Mouse (Mus musculus) midbrain, embryonic 13.5 days (tissue): ENCODE measurements around the gene AL607142.1. TPM values are rescaled to one million over a fixed set of nuclear protein-coding genes. Genes with fewer than 3 reads are reported as not detected.

Experiments
- ATAC-seq: fragments of 200-750 bp; cut with Nextera tagmentation; 2 replicates; pipeline ENCODE4 v1.8.0; 2017; ENCODE audit warnings: mild to moderate bottlenecking, moderate TSS enrichment, moderate library complexity
- H3K27ac ChIP-seq: fragments of 300-500 bp; sonication (generic); 2 replicates; pipeline ENCODE4 v1.5.1; 2015; ENCODE audit warnings: inconsistent platforms, mild to moderate bottlenecking, moderate library complexity
- H3K27me3 ChIP-seq: fragments of 300-500 bp; sonication (generic); 2 replicates; pipeline ENCODE4 v1.6.1; 2015; ENCODE audit warnings: mild to moderate bottlenecking, inconsistent platforms
- H3K36me3 ChIP-seq: fragments of 300-500 bp; sonication (generic); 2 replicates; pipeline ENCODE4 v1.6.1; 2015; ENCODE audit warnings: mild to moderate bottlenecking, inconsistent platforms
- H3K4me1 ChIP-seq: fragments of 300-500 bp; sonication (generic); replicated peaks from 2 replicates; pipeline ENCODE4 v1.6.1; 2015; ENCODE audit warnings: inconsistent platforms
- H3K4me2 ChIP-seq: fragments of 300-500 bp; sonication (generic); replicated peaks from 2 replicates; pipeline ENCODE4 v1.6.1; 2015; ENCODE audit warnings: moderate library complexity, mild to moderate bottlenecking, inconsistent platforms
- H3K4me3 ChIP-seq: fragments of 300-500 bp; sonication (generic); replicated peaks from 2 replicates; pipeline ENCODE4 v1.5.1; 2015; ENCODE audit warnings: mild to moderate bottlenecking, inconsistent platforms
- H3K9ac ChIP-seq: fragments of 300-500 bp; sonication (generic); replicated peaks from 2 replicates; pipeline ENCODE4 v1.6.1; 2015; ENCODE audit warnings: mild to moderate bottlenecking, inconsistent platforms
- H3K9me3 ChIP-seq: fragments of 300-500 bp; sonication (generic); 2 replicates; pipeline ENCODE4 v1.6.1; 2016; ENCODE audit warnings: mild to moderate bottlenecking, inconsistent platforms
- WGBS: fragments of 180-500 bp; shearing (Covaris S2); methylation state at CpG from one replicate; pipeline ENCODE4 v1.1.7; 2015; 5-methylcytosine and 5-hydroxymethylcytosine counted together
- polyA plus RNA-seq: library from polyadenylated mRNA; unstranded; fragments of >200 nt; fragmentation: Nextera tagmentation; extraction: Ambion mirVana; gene quantifications from 2 replicates; pipeline ENCODE4 v1.2.1, GENCODE M21; 2015

AL607142.1 gene
- polyA plus RNA-seq: not detected in 2 replicates

GRCm38 (mm10) chr4:120064696-120065095 lies at the start of gene AL607142.1:
Gene AL607142.1 (plus strand): TSS chr4:120064996.
- no peak for ATAC-seq
- 91% methylated on average over 10 of the region's 10 CpGs for WGBS

GRCm38 (mm10) chr4:120018426-120018825 lies 46.4 kb upstream of the AL607142.1 start:
- no peaks in the 10 kb centered on the region for H3K4me1 ChIP-seq
- H3K4me2 ChIP-seq: no peak overlapping the region
- H3K4me3 ChIP-seq: no peak overlapping the region
- no peaks in the 10 kb centered on the region for H3K9me3 ChIP-seq
- ATAC-seq: no peak
- no peak overlapping the region for H3K27ac ChIP-seq
- WGBS: 83% methylated on average over 5 of the region's 5 CpGs
- H3K36me3 ChIP-seq: no peaks in the 10 kb centered on the region
- H3K27me3 ChIP-seq: no peaks in the 10 kb centered on the region
- no peak overlapping the region for H3K9ac ChIP-seq

More at GRCm38 (mm10) chr4:120064696-120065095, at the start of gene AL607142.1:
- Histone ChIP-seq H3K4me1 (0 out of 2 replicates have a peak, but pooled peaks cover 5% of the 10 kb centered on the region), H3K4me3 (no peak within 1 kb of the TSS), H3K4me2 (no peak within 1 kb of the TSS), H3K36me3 (no peaks in the 10 kb centered on the region), H3K9me3 (no peaks in the 10 kb centered on the region), H3K27me3 (no peaks in the 10 kb centered on the region), H3K27ac (no peak within 1 kb of the TSS), H3K9ac (no peak within 1 kb of the TSS)

DNA sequence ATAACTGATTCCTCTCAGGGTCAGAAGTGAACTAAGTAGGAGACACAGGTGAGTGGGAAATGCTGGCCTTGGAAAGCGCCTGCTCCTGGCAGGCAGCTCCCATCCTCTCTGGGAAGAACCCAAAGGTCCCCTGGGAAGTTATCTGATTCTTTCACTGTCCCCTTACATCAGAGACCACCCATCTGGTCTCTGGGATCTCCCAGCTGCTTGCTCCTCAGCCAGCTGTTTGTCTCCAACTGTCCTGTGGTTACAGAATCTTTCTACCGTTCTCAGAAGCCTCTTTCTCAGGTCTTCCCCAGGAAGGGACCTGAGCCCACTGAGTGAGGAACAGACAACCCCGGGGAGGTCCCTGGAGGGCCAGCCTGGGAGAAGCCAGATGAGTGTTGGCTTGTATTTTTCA lies 42.4 kb upstream of the AL607142.1 start:
- peaks cover 6% of the 10 kb centered on the region for H3K4me1 ChIP-seq
- no peak for ATAC-seq
- no peak overlapping the region for H3K9ac ChIP-seq
- H3K27me3 ChIP-seq: no peaks in the 10 kb centered on the region
- H3K27ac ChIP-seq: no peak overlapping the region
- H3K36me3 ChIP-seq: no peaks in the 10 kb centered on the region
- H3K9me3 ChIP-seq: no peaks in the 10 kb centered on the region
- 71% methylated on average over 3 of the region's 3 CpGs for WGBS
- no peak overlapping the region for H3K4me3 ChIP-seq
- no peak overlapping the region for H3K4me2 ChIP-seq

DNA sequence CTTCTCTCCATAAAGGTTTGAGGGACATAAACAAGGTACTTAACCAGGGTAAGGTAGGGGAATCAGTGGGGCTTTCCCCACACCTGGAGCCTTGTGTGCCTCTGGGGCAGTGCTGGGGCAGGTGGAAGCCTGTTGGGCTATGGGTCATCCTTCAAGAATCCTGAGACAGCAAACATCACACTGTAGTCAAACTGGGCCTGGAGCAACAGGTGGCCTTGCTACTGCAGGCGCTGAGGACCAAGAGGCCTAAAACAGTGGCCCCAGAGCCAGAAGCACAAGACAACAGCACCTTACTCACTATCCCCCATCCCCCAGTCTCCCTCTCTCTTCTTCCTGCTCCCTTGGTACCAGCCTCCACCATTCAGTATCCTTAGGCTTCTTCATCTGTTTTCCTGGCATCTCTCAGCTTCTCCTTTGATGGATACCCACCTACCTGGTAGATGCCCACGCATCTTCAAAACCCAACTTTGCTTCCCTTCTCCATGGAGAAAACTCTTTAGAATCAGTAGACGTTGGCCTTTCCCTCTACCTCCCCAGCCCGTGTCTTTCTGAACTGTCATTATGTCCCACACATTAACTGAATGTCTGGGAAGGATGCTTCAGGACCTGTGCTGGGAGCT lies 41.5 kb upstream of the AL607142.1 start:
- no peak for ATAC-seq
- no peak overlapping the region for H3K4me3 ChIP-seq
- 93% methylated on average over 4 of the region's 4 CpGs for WGBS

GRCm38 (mm10) chr4:120024071-120024470 lies 40.7 kb upstream of the AL607142.1 start:
- Histone ChIP-seq H3K27me3 (0 out of 2 replicates have a peak, but pooled peaks cover 4% of the 10 kb centered on the region), H3K9ac (no peak overlapping the region), H3K9me3 (no peaks in the 10 kb centered on the region), H3K4me2 (no peak overlapping the region), H3K36me3 (no peaks in the 10 kb centered on the region), H3K27ac (no peak overlapping the region), H3K4me3 (no peak overlapping the region), H3K4me1 (peaks cover 6% of the 10 kb centered on the region)
- WGBS: 60% methylated on average over 10 of the region's 10 CpGs
- no peak for ATAC-seq

More for the DNA sequence above, 41.5 kb upstream of the AL607142.1 start:
- Histone ChIP-seq H3K27ac (no peak overlapping the region), H3K4me1 (peaks cover 6% of the 10 kb centered on the region), H3K27me3 (0 out of 2 replicates have a peak, but pooled peaks cover 4% of the 10 kb centered on the region), H3K4me2 (no peak overlapping the region), H3K9me3 (no peaks in the 10 kb centered on the region), H3K9ac (no peak overlapping the region), H3K36me3 (no peaks in the 10 kb centered on the region)

DNA sequence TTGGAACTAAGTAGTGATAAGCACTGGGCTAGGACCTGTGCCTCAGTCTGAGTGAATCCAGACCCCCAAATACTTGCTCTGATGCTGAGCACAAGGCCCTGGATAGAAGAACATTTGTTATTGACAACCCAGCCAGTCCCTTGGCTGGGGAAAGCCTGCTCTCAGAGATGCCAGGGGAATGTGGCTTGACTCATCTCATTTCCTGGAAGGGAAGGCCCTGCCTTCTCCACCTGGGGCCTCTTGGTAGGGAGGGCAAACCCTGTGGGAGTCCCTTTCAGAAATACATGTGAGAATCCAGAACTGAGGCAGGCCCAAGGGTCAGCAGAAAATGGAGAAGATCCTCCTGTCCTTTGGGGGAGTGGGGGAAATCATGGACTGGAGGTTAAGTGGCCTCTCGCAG lies 37.1 kb upstream of the AL607142.1 start:
- Histone ChIP-seq H3K4me2 (no peak overlapping the region), H3K27me3 (peaks cover 32% of the 10 kb centered on the region), H3K9ac (no peak overlapping the region), H3K4me1 (peaks cover 9% of the 10 kb centered on the region), H3K36me3 (no peaks in the 10 kb centered on the region), H3K27ac (no peak overlapping the region), H3K9me3 (no peaks in the 10 kb centered on the region), H3K4me3 (no peak overlapping the region)
- ATAC-seq: no peak
- WGBS: 84% methylated on average over 1 of the region's 1 CpGs

DNA sequence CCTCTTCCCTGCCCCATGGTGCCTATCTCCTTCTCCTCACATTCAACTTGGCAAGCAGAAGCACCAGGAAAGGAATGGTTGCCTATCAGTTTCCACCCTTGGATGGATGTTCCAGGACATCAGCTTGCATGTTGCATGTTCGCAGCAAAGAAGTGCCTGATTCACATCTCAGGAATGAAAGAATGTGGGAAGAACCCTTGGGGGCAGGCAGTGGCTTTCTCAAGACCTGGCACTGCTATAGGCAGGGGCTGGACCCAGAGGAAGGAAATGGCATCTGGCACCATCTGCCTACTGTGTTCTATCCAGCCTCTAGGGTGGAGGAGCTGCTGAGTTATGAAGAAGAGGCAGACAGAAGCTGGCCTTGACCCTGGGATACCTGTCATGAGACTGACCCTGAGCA lies 34.9 kb upstream of the AL607142.1 start:
- no peak overlapping the region for H3K4me3 ChIP-seq
- 88% methylated on average over 1 of the region's 1 CpGs for WGBS
- H3K27me3 ChIP-seq: peaks cover 54% of the 10 kb centered on the region
- no peak overlapping the region for H3K4me2 ChIP-seq
- peaks cover 14% of the 10 kb centered on the region for H3K4me1 ChIP-seq
- no peaks in the 10 kb centered on the region for H3K9me3 ChIP-seq
- H3K36me3 ChIP-seq: no peaks in the 10 kb centered on the region
- ATAC-seq: no peak
- no peak overlapping the region for H3K27ac ChIP-seq
- H3K9ac ChIP-seq: no peak overlapping the region

DNA sequence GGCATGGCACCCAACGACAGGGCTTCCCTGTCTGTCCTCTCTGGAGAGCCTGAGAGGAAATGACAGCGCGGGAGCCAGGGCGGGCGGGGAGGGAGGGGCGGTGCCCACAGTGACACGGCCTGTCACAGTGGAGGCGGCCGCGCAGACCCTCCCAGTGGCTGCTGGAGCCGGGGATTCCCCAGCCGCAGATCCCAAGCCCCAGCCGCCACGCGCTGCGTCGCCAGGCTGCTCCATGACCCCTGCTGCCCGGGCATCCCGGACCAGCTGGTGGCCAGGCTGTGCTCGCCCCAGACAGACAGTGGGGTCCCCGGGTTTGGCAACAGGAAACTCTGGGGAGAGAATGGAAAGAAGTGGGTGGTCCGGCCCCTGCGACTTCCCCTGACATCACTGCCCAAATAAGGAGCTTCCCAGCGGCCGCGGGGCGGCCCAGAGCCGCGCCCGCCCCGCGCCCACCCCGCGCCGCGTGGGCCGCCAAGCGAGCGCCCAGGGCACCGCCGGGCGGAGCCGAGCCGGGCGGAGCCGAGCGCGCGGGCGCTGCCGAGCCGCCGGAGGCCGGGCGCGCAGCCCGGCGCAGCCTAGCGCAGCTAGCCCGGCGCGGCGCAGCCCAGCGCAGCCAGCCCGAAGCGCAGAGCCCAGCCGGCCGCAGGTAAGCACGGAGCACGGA lies 32.3 kb upstream of the AL607142.1 start:
- ATAC-seq: peak; percentile 74
- H3K4me1 ChIP-seq: peaks cover 26% of the 10 kb centered on the region
- peak overlapping the region; percentile 65 for H3K9ac ChIP-seq
- peak overlapping the region; percentile 85 for H3K4me2 ChIP-seq
- H3K27ac ChIP-seq: no peak overlapping the region
- no peaks in the 10 kb centered on the region for H3K9me3 ChIP-seq
- under 1% methylated on average over 30 of the region's 70 CpGs for WGBS
- H3K27me3 ChIP-seq: peaks cover 64% of the 10 kb centered on the region
- H3K4me3 ChIP-seq: peak overlapping the region; percentile 55
- no peaks in the 10 kb centered on the region for H3K36me3 ChIP-seq

DNA sequence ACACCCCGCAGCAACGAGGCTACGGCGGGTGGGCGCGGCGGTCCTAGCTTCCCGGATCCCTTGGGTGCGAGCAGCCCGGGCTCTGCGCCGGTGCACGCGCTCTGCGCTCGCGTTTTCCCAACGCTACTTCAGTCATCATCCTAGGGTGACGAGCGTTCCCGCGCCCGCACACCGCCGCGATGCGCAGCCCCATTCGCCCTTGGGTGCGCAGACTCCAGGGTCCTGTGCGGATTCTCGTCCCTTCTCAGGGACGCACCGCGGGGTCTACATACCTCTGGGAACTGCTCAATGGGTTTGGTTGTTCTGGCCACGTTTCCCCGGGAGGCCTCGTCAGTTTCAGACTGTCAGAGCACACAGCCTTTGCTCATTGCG lies 31.8 kb upstream of the AL607142.1 start:
- H3K36me3 ChIP-seq: no peaks in the 10 kb centered on the region
- peak overlapping the region; percentile 55 for H3K4me3 ChIP-seq
- ATAC-seq: peak; percentile 49; the same call in 1 of the 2 replicates
- H3K27ac ChIP-seq: no peak overlapping the region
- H3K9ac ChIP-seq: peak overlapping the region; percentile 65
- peak overlapping the region; percentile 85 for H3K4me2 ChIP-seq
- peaks cover 61% of the 10 kb centered on the region for H3K27me3 ChIP-seq
- peaks cover 26% of the 10 kb centered on the region for H3K4me1 ChIP-seq
- no peaks in the 10 kb centered on the region for H3K9me3 ChIP-seq
- WGBS: under 1% methylated on average over 38 of the region's 38 CpGs

DNA sequence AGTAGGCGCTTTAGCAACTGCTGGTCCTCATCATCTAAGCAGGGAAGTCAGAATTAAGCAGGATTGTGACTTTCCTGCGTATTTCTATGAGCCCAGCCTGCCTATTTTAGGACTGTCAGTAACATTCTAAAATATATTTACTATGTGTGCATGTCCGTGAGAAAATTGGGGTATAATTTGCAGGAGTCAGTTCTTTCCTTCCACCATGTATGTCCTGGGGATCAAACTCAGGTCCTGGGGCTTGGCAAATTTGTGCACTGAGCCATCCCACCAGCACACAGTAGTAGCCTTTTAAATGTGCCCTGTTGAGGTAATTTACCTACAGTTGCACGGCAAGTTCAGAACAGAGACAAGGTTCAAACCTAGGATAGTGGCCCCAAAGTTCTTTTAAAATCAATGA lies 28.5 kb upstream of the AL607142.1 start:
- H3K4me1 ChIP-seq: peaks cover 26% of the 10 kb centered on the region
- ATAC-seq: no peak
- peaks cover 49% of the 10 kb centered on the region for H3K27me3 ChIP-seq
- no peaks in the 10 kb centered on the region for H3K9me3 ChIP-seq
- H3K27ac ChIP-seq: no peak overlapping the region
- H3K4me2 ChIP-seq: no peak overlapping the region
- H3K4me3 ChIP-seq: no peak overlapping the region
- WGBS: 90% methylated on average over 4 of the region's 4 CpGs
- H3K36me3 ChIP-seq: no peaks in the 10 kb centered on the region
- no peak overlapping the region for H3K9ac ChIP-seq

DNA sequence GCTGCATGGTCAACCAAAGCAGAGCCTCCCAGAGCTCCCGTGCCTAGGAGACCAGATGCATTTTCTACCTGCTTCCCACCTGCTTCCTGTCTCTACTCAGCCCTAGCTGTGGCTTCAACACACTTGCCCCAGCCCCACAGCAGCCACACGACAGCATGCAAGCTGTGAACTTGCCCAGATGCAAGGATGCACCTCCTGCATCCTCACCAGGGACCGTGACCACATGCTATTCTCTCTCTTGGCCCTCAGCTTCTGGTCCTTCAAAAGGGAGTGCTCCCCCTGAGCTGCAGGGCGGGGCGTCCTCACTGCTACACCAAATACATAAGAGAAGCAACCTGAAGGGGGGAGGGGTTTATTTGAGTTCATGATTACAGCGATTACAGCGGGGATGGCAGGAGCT lies 27.8 kb upstream of the AL607142.1 start:
- Histone ChIP-seq H3K4me3 (no peak overlapping the region), H3K27me3 (peaks cover 42% of the 10 kb centered on the region), H3K9ac (no peak overlapping the region), H3K4me2 (no peak overlapping the region), H3K9me3 (no peaks in the 10 kb centered on the region), H3K36me3 (no peaks in the 10 kb centered on the region), H3K27ac (no peak overlapping the region), H3K4me1 (peaks cover 26% of the 10 kb centered on the region)
- no peak for ATAC-seq
- 55% methylated on average over 7 of the region's 7 CpGs for WGBS

GRCm38 (mm10) chr4:120041520-120041919 lies 23.3 kb upstream of the AL607142.1 start:
- no peak for ATAC-seq
- Histone ChIP-seq H3K4me2 (no peak overlapping the region), H3K9me3 (no peaks in the 10 kb centered on the region), H3K9ac (no peak overlapping the region), H3K4me1 (0 out of 2 replicates have a peak, but pooled peaks cover 3% of the 10 kb centered on the region), H3K27ac (no peak overlapping the region), H3K4me3 (no peak overlapping the region), H3K36me3 (no peaks in the 10 kb centered on the region), H3K27me3 (peaks cover 5% of the 10 kb centered on the region; the same call in 1 of the 2 replicates)
- WGBS: 77% methylated on average over 2 of the region's 2 CpGs
